Mouse (Mus musculus) cerebellum, postnatal 25 days (tissue): ENCODE measurements at regions not wholly inside any gene's neighbourhood (a gene's known extent, or its start where the extent isn't known, plus 50 kb on each side); places are given as distances from the start of the nearest gene placed in this dataset.
"Not testable (repeated sequence)": the region's sequence is repeated elsewhere in the genome, so short reads cannot be mapped to it uniquely, and the experiment has no call there.

Experiments used
- DNase-seq, 2 experiments: peaks; one replicate each; pipeline ENCODE4 v3.0.0; 2021; ENCODE audit warnings: mixed read lengths in 2 of 2

DNA sequence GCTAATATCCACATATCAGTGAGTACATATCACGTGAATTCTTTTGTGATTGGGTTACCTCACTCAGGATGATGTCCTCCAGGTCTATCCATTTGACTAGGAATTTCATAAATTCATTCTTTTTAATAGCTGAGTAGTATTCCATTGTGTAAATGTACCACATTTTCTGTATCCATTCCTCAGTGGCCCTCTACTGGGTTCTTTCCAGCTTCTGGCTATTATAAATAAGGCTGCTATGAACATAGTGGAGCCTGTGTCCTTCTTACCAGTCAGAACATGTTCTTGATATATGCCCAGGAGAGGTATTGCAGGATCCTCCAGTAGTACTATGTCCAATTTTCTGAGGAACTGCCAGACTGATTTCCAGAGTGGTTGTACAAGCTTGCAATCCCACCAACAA lies 884.0 kb upstream of the Lrrc4c start:
- DNase-seq, result not testable (repeated sequence)

DNA sequence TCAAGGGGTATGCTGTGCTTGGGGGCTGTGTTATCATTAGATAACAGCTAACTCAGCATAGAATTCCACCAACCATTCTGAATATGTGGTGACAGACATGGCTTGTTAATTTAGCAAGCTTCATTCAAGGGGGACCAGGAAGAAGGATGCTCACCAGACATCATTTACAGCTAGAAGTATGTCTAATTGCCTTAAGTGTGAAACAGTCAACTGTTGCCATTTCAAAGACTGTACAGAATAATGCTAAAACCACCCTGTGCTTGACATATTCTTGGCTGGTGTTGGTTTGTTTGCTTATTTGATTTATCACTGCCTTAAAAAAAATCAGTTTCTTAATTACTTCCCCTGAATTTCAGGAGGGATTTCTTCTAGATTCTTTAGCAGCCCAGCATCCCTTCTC lies 877.0 kb upstream of the Lrrc4c start:
- DNase-seq, result no peak

DNA sequence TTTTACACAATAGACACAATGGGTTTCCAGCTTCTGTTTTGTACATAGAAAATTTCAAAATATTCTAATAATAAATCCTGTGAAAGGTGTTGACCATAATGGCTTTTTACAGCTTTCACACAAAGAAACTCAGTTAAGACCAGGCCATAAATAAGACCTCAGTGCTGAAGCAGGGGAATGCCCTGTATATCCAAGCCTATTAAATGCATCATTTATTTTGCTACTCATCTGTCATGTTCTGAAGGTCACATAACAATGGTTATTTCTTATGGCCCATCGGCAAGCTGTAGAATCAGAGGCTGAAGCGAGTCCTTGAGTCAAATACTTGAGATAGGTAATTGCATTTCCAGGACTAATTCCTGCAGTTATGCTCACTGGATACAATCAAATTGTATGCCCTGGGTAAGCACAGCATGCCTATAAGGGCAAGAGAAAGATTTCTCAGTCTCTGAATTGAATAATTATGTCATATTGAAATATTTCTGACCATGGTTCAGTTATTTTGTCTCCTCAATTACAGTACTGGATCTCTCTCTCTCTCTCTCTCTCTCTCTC lies 874.6 kb upstream of the Lrrc4c start:
- no peak for DNase-seq

DNA sequence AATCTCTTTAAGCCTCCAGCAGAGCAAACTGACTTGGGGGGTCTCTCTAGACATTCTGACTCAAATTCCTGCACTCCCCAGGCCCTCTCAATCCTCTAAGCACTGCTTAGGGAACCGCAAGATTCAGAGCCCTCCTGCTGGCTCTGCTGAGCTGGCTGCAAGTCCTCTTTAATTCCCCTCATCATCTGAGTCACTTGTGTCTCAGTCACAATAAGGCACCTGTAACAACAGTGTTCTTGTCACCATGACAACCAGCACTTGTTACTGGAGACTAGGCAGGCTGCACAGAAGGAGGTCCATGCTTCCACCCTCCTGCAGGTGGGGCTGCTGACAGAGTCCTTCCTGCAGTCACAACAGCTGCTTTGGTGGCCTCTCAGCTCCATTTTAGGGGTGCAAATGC lies 869.1 kb upstream of the Lrrc4c start:
- DNase-seq, result no peak

DNA sequence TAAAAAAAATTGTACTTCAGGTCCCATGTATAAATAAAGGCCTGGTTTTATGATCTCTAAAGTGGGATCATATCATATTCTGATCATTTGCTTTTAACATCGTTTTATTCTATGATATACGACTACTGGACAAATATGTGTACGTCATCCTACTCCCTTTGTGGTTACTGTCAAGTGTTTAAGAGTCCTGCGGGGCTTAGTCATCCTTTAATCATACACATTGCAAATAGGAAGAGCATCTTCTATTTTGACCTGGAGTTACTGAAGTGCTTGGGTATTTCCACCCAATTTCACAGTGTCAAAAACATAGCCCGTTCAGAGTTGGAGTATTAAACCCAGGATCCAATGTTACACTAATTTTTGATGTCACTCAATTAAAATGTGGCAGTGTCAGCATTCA lies 838.1 kb upstream of the Lrrc4c start:
- no peak for DNase-seq

DNA sequence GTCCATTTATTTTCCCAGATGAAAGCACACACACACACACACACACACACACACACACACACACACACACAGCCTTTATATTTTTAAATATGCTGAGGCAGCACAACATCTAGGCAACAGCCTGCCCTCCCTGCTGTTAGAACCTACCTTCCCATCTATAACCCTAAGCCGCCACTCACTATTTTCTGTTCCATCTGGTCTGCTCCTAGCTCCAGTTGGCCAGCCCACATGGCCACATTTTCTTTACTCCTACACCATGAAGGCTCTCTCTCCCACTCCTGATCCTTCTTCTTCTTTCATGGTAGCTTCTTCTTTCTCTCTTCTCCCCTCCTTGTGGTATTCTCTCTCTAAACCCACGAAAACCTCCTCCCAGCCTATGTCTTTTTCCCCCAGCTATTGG lies 834.6 kb upstream of the Lrrc4c start:
- no peak for DNase-seq

DNA sequence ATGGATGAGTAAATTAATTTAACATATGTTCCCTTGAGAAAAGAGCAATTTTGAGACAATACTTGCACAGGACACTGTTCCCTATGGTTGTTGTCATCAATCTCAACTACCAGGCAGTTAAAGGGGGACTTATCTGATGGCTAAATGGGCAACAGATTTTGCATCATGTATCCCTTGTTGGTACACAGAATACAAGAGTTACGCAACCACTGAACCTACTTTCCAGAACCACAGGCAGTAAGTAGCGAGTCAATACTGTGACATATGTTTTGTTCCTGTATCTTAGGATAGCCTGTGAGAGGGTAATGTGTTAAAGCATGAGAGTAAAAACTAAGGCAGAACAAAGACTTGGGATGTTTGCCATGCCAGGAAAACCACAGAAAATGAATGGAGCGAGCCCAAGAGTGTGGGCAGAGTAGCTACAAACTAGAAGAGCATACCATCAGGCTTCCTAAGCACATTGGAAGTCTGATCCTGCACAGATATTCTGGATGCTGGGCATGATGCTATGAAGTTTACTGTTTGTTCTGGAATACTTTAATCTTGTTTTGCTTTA lies 830.3 kb upstream of the Lrrc4c start:
- DNase-seq, result no peak

DNA sequence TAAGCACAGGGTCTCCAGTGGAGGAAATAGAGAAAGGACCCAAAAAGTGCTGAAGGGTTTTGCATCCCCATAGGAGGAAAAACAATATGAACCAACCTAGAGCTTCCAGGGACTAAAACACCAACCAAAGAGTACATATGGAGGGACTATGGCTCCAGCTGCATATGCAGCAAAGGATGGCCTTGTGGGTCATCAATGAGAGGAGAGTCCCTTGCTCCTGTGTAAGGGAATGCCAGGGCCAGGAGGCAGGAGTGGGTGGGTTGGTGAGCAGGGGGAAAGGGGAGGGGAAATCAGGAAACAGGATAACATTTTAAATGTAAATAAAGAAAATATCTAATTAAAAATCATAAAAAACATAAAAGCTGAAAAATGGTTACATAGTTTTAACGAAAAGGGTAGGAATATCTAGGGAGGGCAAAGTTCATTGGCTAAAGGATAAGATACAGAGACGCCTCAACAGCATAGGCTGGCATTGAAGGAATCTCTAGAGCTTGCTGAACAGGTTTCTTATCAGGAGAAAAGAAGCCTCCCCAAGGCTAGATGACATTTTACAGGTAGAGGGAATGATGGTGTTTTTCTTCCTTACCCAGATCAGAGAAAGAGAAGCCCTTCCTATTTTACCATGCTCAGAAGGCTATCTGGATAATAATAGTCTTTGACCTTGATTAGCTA lies 823.8 kb upstream of the Lrrc4c start:
- DNase-seq, result no peak

DNA sequence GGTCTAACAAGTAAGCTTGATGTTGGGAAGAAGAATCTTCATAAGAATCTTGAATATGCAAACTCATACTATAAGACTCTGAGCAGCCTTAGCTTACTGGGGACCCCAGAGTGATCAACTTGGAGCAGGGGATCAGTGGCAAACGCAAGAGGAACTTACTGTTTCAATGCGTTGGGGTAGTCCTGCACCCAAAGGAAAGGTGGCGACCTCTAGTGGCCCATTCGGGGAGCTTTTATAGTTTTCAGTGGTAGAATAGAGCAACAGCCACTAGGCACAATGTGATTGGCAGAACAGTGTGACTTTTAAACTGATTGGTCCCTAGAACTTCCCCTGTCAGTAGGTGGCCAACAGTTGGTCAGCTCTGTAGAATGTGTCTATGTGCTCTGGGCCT lies 823.3 kb upstream of the Lrrc4c start:
- peak in 1 of 2 experiments; percentile 26 for DNase-seq

DNA sequence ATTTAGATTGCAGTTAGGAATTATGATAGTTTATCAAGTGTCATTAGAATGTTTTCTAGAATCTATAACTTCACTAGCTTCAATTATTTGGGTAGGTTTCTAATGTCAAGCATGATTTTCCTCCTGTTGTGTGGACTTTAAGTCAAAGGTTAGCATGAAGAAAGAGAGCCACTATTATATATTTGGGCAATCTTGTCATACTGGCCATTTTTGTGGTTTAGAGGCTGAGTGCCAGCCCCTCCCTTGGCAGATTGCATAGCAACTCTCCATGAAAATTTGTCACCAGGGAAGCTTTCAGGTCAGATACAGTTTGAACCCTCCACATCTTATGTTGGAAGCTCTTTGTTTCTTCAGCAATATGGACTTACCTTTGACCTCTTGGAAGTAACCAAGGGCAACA lies 806.7 kb upstream of the Lrrc4c start:
- no peak for DNase-seq

DNA sequence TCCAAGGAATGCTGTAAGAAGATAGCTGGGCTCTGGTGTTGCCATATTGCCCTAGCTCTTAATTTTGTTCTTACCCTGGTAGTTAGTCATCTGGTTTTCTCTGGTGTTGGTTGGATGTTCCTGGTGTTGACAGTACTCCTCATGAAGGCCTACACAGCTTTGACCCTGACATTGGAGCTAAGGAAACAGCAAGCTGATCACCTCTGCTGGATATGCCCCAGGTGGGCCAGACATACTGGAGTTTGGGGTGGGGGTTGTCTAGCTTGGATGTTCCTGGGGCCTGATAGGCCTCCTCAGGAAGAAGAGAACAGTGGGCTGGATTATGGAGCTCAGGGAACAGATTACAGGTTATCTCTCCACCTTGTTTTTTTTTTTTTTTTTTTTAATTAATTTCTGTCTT lies 796.3 kb upstream of the Lrrc4c start:
- no peak for DNase-seq

DNA sequence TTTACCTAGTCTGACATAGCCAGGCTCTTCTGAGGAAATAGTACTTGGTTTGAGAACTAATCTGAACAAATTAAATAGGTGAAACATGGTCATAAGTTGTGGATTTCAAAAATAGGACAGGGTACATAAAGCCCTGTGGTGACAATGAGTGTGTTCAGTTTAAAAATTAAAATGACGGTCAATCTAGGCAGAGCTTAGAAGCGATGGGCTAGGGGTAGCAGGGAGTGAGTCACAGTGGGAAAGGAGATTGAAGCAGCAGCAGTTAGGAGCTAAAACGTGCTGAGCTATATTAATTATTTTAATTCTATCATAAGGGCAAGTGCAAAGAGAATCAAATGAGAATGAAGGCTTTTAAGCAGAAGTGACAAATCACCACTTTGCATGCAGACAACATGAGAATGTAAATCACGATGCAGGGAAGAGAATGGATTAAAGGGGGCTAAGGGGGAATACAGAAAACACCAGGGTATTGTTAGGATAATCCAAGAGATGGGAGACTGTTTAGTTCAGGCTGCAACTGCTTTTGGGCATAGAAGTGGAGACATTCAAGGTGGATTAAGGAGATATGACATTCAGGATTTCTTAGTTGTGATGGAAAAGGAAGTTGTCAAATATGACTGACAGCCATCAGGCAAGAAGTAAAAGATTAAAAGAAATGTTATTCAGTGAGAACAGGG lies 793.2 kb upstream of the Lrrc4c start:
- no peak for DNase-seq

DNA sequence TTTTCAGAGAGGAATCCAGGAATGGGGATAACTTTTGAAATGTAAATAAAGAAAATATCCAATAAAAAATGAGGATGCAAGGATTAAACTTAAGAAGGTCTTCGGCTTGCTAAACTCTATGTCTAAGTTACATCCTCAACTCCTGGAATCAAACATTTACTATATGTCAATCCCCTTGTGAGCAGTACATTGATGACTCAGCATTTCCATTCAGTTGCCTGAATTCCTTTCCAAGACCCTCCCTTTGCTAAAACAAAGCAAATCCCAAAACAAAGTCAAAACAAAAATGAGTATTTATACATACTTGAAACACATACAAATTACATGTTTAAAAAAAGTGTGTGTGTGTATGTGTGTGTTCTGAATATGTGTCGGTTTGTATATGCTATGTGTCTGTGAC lies 753.9 kb upstream of the Lrrc4c start:
- no peak for DNase-seq

DNA sequence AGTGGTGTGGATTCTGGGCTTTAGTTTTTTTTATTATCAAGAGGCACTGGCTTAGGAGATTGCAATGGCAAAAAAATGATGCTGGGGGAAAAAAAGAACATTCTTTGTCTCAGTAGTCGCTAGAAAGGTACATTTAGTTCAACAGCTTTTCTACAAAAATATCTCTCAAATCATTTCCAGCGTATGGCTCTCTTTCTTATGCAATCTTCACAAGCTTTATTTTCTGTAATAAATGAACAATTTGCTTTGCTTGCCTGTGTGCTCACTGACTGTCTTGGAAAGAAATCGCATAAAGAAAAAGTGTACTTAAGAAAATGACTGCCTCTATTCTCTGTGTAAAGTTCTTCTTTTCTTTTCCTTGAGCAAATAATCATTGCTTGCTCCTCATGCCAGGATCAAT lies 742.1 kb upstream of the Lrrc4c start:
- DNase-seq, result no peak

DNA sequence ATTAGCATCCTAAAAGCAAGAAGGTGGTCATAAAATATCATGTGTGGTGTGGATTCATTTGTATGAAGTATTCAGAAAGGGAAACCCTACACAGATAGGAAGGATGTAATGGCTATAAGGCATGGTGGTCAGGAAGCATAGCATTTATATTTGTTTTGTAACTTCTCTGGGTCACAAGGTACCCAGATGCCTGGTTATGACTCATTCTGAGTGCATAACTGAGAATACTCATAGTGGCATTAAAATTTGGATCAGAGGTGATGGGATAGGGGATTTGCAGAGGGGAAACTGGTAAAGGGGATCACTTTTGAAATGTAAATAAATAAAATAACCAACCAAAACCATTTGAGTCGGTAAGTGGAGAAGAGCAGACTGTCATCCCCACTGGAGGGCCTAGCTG lies 738.8 kb upstream of the Lrrc4c start:
- no peak for DNase-seq

DNA sequence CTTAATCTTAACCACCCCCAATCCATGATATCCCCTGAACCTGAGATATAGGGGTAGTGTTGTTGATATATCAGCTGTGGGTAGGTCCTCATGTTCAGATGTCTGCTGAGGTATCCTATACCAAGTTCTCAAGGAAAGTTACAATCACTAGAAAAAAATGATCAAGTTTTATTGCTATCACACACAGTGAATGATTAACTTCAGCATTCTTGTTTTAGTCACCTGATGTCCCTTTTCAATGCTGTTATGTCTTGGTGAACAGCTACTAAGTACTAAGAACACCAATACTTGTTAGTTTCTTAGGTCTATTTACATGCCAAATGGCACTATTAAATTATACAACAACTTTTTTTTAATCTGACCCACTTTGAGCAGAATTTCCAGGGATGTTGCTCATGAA lies 732.0 kb upstream of the Lrrc4c start:
- DNase-seq, result no peak

DNA sequence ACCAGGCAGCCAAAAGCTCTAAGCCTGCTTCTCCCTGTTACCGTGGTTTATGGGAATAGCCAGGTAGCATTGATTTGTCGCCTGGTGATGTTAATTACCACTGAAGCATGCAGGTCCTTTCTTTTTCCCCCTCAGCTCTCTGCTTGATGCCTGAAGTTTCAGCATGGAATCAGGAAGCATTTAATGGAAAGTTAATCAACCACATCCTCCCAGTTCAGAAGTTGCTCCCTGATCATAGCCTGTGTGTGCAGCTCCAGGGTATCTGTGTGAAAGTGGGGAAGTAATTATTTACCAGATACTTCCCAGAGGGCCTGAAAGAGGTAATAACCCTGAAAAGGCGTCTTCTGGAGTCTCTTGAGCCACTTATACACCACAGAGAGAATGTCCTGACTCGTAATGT lies 730.9 kb upstream of the Lrrc4c start:
- DNase-seq, result no peak

DNA sequence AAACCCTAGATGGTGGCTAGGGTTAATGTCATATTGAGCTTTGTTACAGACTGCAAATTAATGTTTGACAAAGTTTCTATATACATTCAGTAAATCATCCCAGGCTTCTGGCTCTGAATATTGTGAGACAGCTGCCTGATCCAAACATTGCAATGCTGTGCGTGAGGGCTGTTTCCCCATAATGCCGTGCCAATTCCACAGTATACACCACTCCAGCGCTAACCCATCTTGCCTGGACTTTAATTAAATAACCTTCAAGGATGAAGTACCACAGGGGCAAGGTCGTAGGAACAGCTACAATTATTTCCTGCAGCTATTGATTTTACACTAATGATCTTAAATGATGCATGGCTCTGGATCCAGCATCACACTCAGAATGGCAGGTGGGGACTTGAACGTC lies 704.6 kb upstream of the Lrrc4c start:
- DNase-seq, result no peak

DNA sequence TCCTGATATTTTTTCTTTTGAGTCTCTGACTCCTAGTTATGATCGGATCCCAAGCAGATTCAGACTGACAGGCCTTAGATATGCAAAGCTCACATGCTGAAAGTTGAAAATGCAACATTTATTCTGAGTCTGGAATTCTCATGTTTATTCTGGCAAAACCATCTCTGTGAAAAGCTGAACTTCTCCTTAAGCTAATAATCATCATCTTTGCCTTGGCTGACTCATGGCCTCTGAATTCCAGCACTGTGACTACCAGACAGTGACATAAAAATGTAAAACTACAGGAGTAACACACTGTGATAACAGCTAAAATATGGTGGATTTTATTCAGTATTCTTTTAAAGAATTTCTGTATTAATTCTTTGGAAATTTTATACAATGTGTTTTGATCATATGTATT lies 680.4 kb upstream of the Lrrc4c start:
- no peak for DNase-seq

DNA sequence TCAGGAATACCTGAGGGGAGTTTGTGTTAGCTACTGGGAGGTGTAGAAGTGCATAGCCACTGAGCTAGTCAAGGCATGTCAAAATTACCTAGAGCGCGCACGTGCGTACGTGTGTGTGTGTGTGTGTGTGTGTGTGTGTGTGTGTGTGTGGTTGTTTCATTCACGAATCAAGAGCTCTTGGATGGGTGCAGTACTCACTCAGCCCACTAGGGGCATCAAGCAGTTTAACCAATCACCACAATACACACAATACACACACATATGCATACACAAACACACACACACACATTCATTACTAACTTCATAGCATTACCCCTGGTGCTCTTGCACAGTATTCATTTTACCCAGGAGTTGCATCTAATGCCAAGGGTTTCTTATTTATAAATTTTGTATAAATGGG lies 643.6 kb upstream of the Lrrc4c start:
- DNase-seq, result peak in 1 of 2 experiments; percentile 8

DNA sequence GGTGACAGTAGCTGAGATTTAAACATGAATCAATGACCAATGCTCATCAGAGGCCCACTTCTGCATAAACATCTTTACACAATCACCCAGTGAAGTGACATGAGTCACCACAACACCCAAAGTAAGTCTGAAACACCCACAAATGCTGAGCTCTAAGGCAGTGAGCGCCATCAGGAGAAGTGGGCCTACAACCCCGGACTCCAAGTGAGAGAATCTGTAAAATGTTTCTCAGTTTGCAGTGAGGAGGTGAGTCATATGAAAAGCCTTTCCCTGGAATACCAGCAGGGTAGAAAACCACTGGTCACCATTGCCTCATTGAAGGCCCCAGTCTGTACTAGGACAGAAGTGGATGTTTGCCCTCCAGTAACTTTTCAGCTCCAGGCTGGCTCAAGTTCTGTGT lies 602.6 kb upstream of the Lrrc4c start:
- no peak for DNase-seq
